Mouse (Mus musculus) cortical plate, adult 2 months (tissue): ENCODE results near the gene Fancg.

Source experiments
- CTCF ChIP-seq: fragments of 200-500 bp; IDR thresholded peaks from 2 replicates; pipeline ENCODE4 v1.5.1; 2011; ENCODE audit warnings: mild to moderate bottlenecking, control low read depth, low read length; ENCODE audit not compliant: insufficient read depth; ENCODE audit errors: extremely low read depth
- POLR2A ChIP-seq: fragments of 200-500 bp; IDR thresholded peaks from 2 replicates; pipeline ENCODE4 v1.6.1; 2011; ENCODE audit warnings: mild to moderate bottlenecking, low read length, control low read depth; ENCODE audit not compliant: insufficient read depth; ENCODE audit errors: extremely low read depth

- TF ChIP-seq CTCF (peak; percentile 17; the same call in 1 of the 2 replicates), POLR2A (no peak)
Observed at GRCm38 (mm10) chr4:42978062-42978461, 32.2 kb downstream of the Fancg start.
